Mouse (Mus musculus) heart, adult 8-10 months (tissue): ENCODE measurements around the gene Itga6. TPM values are rescaled to one million over a fixed set of nuclear protein-coding genes. Genes with fewer than 3 reads are reported as not detected.
"Not testable (repeated sequence)": the region's sequence is repeated elsewhere in the genome, so short reads cannot be mapped to it uniquely, and the experiment has no call there.

Experiments used
- DNase-seq: peaks from one replicate; pipeline ENCODE4 v3.0.0; 2022; ENCODE audit warnings: low spot score
- total RNA-seq, 4 experiments: library from RNA; stranded (reverse); gene quantifications; 2 replicates each; pipeline ENCODE4 v1.2.4; 2022

Gene Itga6
- total RNA-seq, 4 experiments from 2014 or later: 29.1 to 67.1 (median 46.3) TPM

DNA sequence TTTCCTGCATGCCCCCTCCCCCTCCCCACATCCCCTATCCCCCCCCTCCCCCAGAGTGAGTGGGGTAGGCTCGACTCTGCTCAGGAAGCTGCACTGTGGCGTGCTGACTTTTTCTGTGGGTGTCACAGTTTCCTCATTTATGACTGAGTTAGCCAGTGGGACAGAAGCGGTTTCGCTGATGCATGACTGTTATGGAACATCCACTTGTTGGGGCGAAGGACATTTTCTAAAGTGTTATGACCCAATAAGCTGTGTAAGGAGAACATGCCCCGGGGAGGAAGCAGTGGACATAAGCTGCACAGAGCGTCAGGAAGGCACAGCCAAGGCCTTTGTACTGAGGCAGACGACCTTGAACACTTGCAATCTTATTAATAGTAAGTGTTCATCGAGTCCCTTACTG is 97.9 kb downstream of the Itga6 start:
- DNase-seq: no peak

DNA sequence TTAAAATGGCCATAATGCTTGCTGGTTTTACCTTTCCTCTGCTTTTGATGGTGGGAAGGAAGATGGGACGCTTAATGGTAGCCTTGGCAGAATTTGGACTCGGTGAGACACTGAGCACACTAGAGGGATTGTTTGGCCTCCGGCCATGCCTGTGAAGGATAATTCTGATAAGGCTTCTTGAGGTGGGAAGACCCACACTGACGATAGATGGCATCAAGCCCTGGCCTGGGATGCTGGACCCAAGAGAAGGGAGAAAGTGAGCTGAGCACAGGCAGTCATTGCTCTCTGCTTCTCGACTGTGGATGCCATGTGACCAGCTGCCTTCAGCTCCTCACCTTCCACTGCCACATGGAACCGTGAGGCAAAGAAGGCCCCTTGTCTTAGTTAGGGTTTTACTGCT is 99.5 kb downstream of the Itga6 start:
- DNase-seq: no peak

DNA sequence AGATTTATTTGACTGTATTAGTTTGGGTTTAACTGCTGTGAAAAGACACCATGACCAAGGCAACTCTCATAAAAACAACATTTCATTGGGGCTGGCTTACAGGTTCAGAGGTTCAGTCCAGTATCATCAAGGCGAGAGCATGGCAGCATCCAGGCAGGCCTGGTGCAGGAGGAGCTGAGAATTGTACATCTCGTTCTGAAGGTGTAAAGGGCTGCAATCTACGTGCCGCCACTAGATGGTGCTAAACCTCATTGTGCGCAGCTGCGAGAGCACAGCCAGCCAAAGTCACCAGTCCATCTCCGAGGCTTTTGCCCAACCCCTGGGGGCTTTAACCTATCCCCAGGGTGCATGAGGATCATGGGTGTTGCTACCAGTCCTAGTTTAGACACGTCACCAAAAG is 106.7 kb downstream of the Itga6 start:
- not testable (repeated sequence) for DNase-seq

DNA sequence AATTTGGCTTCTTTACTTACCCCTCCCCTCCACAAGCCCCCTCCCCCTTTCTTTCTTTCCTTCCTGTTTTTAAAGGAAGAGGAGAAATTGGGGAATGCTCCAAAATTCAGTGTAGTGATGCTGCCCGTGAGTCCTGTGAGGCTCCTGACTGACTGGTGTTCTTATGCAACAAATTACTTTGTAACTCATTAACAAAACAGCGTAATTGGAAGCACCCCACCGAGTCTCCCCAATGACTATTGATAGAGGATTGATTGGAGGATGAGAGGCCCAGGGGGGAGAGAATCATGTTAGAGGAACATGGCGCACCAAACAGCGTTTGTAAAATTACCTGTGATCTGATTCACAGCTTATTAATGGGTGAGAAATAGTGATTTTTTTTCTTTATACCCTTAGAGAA is 109.7 kb downstream of the Itga6 start:
- DNase-seq: no peak

DNA sequence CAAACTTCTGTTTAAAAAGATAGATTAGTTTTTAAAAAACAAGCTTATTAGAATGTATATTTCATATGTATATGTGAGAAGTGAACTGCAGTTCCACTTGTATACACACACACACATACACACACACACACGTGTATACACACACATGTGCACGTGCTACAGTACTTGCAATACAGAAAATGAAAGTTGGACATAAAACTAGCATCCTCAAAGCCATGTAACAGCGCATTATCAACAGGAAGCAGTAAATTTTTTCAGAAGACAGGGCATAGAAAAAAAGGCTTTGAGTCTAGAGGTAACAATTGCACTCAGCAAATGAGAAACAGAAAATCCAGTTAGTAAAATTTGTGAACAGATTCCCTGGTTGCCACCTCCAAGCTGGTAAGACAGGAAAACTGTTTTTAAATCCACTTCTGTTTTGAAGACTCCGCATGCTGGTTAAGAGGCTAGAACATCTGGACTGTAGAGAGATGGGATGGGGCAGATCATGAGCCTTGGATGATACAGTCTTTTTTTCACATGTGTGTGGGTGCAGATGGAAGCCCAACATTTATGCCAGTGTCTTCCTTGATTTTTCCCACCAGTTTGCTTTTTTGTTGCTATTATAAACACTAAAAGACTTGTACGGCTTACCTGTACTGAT is 118.2 kb downstream of the Itga6 start:
- no peak for DNase-seq

DNA sequence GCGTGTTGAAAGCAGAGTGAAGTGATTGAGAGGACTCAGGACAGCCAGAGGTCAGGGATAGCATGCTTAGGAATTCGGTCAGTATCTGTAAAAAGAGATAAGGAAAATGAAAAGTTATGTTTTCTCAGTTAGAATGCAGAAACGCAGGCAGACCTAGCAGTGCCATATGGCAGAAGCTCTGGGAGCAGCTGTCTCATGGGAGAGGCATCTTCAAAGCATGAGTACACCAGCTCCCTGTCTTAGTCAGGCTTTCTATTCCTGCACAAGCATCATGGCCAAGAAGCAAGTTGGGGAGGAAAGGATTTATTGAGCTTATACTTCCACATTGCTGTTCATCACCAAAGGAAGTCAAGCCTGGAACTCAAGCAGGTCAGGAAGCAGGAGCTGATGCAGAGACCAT is 119.6 kb downstream of the Itga6 start:
- no peak for DNase-seq

DNA sequence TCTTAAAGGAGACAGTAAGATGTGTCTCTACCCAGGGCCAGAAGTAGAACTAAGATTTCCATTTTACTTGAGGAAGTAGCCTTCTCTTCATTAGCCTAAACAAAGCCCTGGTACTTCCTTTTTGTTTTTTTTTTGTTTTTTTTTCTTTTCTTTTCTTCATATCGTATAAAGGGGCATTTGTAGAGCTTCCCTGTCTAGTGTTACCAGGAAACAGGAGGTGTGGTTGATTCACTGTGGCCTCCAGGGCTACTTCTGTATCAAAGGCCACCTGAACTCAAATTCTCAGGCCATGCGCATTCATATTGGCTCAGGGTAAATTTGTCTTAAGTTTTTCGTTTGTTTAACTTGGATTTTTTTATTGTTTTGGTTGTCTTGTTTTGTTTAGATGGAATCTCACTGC is 120.5 kb downstream of the Itga6 start:
- no peak for DNase-seq

DNA sequence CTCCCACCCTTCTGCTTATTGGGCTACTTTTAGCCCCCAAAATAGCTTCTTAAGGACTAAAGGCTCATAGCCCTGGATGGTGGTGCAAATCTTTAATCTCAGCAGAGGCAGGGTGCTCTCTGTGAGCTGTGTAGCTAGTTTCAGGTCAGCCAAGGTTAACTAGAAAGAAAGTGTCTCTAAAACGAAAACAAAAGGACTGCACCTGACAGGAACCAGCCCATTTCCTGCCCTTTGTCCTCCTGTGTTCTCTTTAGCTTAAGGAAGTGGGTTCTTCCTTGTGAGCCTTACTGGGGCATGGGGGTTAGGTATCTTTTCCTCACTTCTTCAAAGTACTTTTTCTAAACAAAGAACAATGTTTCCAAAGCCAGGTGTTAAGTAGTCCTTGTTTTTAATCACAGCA is 121.1 kb downstream of the Itga6 start:
- DNase-seq: no peak

DNA sequence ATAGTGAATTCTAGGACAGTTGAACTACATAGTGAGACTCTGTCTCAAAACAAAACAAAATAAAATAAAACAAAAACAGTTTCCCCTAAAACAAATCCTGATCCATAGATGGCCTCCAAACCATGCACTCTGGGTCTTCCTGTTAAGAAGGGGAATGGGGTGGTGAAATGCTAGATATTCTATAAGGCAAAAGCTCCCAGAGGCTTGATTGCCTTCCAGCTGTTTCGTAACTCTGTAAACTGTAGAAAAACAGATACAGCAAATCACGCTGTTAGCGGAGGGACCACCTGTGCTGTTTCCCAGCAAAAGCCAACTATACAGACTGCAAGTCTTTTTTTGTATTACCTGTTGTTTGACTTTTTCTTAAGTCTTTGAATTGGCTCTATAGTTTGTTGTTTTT is 121.6 kb downstream of the Itga6 start:
- DNase-seq: no peak

DNA sequence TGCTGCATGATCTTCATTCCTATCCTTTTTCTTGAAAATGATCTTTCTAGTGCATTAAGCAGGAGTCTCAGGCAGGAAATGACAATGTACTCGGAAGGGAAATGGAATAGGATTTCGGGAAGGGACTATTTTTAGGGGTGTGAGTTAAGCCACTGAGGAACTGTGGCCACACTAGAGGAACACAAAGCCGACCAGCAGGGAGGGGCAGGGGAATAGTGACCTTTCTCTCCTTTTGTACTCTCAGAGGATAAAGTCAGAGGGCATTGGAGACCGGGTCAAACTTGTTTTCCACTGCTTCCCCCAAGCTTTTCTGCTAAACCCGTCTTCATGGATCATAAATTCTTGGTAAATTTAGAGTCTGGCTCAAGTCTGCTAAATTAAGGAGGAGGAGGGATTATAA is 122.1 kb downstream of the Itga6 start:
- peak; percentile 67 for DNase-seq

DNA sequence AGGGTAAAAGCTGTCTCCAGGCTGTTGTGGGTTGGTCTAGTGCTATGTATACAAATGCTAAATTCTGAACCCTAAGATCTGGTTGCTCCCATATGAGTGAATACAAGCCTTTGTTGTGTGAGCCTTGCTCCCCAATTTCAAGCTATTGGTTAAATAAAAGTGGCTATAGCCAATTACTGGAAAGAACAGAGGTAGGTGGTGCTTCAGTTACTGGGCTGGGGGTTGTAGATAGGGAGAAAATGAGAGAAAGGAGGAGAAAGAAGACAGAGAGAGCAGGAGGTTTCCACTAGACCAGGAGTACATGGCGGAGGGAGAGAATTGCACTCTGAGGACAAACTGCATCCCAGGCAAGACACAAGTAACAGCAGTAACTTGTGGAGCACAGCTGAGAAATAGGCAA is 122.8 kb downstream of the Itga6 start:
- DNase-seq: no peak

DNA sequence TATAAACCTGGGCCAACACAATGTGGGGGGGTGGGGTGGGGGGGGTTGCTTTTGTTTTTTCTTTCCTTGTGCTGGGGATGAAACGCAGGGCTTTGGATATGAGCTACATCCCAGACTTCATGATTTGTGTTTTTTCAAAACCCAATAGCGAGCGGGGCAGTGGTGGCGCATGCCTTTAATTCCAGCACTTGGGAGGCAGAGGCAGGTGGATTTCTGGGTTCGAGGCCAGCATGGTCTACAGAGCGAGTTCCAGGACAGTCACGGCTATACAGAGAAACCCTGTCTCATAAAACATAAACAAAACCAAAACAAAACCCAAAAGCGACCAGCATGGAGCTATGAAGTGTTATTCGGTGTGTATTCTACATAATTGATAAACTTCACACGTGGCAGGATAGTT is 126.7 kb downstream of the Itga6 start:
- DNase-seq: no peak

DNA sequence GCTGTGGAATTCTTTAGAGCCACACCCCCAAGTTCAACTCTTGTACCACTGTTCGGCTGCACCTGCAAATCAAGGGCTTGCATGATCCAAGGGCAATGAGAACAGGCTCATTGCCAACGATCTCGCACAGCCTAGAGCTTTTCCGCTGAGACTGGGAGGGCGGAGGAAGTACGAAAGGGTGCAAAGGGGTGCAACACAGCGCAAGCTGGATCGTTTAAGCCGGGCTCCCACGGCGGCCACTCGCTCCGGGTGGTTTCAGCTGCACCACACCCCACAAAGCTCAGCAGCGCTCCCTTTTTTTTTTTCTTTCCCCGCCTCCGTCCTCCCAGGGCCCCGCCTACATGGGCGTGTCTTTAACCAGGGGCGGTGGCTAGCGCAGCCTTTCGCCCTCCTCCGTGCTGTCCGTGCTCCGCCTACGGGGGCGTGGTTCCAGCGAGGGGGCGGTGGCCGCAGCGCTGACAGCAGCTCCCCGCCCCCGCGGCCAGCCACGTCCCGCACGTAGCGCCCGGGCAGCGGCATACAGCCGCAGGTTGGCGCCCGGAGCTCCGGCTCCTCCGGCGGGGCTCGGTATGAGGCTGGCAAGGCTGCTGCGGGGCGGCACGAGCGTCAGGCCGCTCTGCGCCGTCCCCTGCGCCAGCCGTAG is 127.5 kb downstream of the Itga6 start, which contains the start of gene Pdk1:
TSS of gene Pdk1 (plus strand) at position 424 of the 643 bp plus-strand sequence.
- peak; percentile 98 for DNase-seq

DNA sequence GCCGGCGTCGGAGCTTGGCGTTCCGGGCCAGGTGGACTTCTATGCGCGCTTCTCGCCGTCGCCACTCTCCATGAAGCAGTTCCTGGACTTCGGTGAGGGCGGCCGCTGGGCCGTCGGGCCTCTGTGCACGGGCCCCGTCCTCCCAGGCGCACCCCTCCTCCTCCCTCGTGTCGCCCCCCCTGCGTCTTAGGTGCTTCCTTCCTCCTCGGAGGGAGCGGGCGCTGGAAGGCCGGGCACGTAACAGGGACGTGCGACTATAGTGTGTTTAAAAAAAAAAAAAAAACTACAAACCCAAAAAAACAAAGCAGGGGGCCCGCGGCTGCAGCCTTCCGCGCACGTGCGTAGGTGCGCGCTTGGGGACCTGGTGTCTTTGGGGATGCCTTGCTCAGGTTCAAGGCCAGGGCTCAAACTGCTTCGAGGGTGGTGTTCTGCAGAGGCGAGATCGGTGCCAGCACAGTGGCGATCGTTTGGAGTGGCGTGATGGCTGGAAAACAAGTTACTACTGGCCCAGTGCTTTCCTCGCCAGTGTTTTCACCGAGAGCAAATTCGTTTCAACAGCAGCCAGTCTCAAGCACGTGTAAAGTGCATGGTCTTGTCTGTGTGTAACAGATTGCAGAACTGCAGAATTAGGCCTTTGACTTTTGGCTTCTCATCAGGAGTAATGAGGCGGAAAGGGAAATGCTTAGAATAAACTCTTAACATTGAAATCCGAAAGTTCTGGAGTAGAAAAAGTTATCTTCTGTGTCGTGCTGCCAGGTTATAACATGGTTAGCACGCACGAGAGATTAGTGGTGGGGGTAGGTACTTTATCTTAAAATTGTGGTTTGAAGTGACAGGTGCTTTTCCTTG is 128.3 kb downstream of the Itga6 start:
- no peak for DNase-seq

DNA sequence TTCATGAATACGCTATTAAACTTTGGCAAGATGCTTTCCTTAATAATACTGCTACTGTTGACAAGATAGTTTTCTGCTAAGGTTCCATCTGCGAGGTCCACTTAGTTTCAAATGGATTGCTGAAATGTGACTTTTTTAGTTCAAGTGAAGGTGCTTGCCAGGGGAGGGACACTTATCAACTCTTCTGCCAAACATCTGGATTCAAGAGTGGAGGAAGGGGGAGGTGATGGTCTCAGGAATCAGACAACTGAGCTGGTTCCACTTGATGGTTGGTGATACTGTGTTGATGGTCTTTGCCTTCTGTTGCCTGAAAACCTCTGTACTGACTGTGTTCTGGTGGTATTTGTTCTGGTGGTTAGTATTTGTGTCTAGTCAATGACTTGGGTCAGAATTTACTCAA is 129.0 kb downstream of the Itga6 start:
- no peak for DNase-seq

DNA sequence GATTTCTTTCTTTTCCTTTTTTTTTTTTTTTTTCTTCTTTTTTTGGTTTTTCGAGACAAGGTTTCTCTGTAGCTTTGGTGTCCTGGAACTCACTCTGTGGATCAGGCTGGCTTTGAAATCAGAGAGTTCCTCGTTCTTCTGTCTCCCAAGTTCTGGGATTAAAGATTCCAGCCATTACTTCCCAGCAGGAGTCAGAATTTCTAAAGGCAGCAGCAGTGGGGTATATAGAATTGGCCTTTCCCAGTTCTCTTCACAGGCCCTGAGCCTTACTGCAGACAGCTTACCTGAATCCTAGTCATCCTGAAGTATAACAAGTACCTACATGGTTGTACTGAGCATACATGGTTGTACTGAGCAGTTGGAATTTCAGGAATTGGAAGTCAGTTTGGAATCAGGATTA is 129.4 kb downstream of the Itga6 start:
- DNase-seq: no peak

DNA sequence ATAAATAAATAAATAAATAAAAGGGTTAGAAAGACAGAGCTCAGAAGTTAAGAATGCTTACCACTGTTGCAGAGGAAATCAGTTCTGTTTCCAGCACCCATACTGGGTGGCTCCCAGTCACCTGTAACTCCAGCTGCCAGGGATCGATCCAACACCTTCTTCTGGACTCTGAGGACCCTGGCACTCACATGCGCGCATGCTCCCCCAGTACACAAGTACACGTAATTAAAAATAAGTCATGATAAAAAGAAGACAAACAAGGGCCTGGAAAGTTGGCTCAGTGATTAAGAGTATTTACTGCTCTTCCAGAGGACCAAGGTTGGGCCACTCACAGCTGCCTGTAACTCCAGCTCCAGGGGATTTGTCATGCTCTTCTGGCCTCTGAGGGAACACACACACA is 132.4 kb downstream of the Itga6 start:
- no peak for DNase-seq

DNA sequence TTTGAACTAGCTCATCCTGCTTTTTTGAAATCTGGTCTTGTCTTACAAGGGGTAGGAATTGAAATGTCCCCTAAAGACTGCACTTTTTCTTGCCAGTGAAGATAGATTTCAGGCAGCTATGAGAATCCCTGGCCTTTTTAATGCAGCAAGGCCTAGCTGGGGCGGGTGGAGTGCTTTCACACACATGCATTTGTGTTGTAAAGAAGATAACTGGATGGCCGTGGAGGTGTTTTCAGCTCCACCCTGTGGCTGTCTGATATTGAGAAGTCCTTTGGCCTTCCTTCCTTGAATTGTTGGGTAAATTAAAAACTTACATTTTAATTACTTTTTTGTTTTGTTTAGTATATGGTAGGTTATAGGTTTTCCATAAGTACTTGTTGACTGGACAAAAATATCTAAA is 133.0 kb downstream of the Itga6 start:
- DNase-seq: no peak

DNA sequence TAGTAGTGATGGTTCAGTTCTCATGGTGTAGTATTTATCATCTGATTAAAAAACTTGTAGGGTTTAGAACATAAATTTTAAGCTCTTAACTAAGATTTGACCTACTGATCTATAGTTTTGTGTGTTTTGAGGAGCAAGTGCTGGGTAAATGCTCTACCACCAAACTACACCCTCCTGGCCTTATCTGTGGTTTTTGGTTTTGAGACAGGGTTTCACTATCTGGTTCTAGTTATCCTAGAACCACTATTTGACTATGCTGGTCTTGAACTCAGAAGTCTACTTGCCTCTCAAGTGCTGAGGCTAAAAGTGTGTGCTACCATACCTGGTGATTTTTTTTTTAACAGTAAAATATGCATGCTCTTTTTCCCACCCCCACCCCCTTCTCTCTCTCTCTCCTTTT is 133.5 kb downstream of the Itga6 start:
- DNase-seq: no peak

DNA sequence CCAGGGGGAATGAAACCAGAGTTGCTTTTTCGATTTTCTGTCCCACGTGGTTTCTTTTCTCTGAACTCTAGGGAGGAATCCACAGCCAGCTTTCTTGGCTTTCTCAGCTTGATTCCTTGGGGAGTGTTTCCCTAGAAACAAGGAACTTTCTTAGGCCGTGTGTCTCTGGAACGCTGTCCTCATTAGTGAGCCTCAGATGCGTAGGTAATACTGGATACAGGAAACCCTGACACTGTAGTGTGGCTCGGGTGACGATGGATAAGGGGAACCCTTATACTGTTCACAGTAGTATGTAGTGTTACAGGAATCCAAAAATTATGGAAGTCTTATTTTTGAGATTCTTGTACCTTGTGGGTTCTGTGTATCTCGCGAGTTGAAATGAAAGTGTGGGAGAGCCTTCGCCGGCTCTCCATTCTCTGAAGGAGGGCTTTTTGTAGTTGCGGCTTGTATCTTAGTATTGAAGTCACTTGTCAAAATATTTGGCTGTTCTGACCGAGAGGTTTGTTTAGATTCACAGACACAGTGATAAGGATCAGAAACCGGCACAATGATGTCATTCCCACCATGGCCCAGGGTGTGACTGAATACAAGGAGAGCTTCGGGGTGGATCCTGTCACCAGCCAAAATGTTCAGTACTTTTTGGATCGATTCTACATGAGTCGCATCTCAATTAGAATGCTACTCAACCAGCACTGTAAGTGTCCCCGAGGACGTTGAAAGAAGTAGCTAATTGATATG is 137.7 kb downstream of the Itga6 start:
- DNase-seq: no peak

DNA sequence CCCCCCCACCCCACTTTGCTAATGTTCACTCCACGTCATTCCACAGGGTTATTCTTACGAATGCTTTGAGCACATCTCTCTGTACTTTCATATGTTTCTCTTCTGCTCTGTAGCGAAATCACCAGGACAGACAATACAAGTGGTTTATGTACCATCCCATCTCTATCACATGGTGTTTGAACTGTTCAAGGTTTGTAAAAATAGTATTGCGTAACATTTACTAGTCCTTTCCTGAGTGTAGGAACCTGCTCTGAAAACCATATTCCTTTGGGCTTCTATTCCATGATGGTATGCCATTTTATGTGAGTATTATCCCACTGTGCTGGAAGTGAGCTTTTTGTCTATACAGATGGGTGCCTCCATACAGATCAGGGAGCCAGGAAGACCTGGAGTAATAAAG is 141.9 kb downstream of the Itga6 start:
- no peak for DNase-seq

DNA sequence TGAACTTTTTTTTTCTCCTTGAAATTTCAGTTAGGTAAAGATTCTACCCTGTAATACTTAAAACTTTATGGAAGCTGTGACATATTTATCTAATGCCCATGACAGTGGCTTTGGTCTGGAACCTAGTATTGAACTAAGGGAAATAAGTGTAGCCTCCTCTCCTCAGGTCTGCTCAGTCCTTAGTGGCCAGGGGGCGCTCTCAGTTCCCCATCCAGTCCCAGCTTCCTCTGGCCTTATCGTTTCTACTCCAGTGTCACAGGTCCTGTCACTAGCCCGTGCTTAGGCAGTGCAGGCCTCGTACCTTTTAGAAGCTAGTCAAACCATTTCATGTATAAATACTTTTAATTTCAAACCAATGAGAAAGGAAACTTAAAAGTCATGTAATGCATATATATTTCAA is 143.0 kb downstream of the Itga6 start:
- no peak for DNase-seq
